Mouse (Mus musculus) cerebellum, adult 18-20 months (tissue): Measurements from ENCODE around the gene Pip5k1c.
A peak's percentile ranks its signal among the peaks of the same experiment; 100 is the strongest.

Source experiments
- DNase-seq, 2 experiments: peaks; one replicate each; pipeline ENCODE4 v3.0.0; 2021

Gene Pip5k1c

DNA sequence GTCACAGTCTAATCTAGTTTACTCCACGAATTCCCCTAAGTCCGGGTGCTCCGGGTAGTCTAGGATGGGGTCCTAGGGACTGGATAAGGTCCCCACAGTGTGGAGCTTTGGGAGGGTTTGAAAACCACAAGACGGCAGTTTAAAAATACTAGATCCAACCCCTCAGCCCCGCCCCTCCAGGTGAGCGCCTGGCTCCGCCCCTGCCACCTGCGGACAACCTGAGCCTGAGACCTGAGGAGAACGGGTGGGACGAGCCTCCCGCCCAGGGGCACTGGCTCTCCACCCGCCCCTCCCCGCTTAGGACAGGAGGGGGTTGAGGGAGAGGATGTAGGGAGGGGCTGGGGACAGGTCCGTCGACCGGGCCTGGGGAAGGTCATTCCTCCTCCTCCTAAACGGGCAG is 8.0 kb upstream of the Pip5k1c start:
- no peak for DNase-seq

DNA sequence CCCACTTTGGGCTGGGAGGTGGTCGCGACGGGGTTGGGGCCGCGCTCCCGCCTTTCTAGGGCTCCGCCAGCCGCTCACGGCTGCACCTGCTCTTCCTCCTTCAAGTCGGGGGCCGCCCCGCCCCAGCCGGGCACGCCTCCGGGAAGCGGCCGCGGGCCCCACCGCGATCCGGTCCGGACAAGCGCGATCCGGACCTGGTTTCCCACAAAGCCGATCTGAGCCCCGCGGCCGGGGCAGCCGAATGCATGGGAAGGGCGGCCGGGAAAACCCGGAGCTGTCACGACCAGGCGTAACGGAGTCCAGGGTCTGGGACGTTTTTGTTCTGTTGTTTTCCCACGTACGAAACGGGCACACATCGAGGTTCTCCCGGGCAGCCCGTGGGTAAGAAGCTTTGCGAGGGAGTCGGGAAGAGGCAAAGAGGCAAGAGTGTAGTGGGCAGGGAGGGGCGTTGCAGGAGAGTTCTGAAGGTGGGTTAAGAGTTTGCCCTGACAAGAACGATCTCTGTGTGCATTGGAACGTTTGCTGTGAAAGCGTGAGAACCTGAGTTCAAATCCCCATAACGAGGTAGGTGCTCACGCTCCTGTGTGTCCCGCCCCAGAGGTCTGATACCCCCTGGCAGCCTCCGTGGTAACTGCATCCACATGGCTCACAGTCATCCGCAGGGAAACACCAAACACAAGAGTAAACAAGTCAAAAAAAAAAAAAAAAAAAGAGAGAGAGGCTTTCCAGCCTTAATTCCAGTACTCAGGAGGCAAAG is 6.9 kb upstream of the Pip5k1c start:
- peak; percentile 88 to 92 for DNase-seq

DNA sequence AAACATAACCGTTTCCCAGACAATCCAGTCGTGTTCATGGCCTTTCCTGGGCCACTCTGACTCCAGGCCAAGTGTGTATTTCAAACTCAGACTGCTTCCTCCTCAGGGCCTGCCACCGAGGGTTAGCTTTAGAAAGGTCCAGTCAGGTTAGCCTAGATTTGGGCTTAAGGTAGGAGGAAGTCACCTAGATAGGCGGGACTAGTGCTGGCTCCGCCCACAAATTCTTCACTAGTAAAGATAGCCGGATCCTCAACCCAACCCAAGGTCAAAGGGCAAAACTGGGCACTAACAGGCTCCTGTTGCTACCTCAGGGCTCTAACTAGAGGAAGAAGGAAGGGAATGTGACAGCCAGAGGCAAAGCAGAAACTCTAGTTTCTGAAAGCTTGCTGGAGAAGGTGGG is 6.2 kb upstream of the Pip5k1c start:
- DNase-seq = no peak

DNA sequence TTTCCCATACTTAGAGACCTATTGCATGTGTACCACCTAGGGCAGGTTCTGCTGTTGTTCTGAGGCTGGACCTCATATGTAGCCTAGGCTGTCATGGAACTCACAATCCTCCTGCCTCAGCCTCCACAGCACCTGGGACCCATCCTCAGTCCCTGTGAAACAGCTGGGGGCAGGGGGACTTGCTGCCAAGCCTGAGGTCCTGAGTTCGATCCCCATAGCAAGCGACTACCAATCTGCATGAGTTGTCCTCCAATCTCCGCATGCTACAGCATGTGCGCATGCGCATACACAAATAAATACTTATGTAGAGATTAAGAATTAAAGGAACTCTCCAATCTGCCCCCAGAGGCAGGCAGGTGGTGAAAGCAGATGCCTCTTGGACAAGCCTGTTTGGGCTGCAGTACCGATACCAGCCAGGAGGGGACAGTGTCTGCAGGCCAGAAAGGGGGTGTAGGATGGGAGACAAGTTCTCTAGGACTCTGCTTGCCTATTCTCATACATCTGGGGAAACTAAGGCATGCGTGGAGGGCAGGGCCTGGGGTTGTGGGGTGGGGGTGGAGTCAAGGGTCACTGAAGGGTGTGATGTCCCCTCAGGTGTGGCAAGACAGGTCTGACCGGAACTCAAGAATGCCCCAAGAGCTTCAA is 5.1 kb upstream of the Pip5k1c start:
- DNase-seq = peak; percentile 60 to 62

DNA sequence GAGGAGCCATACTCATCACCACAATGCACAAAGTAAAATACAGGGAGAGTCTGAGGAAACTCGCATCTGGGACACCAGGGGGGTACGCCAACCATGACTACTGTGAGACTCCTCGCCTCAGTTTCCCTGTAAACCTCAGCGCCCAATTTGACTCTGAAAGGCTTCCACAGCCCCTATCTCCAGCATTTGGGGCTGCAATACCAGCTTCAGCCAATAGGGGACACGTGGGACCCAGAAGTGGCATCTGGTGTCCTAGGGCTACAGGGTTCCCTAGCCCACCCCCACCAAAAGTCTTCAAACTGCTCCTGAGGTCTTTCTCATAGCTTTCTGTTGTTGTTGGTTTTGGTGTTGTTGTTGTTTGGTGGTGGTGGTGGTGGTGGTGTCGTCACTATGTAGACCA is 4.2 kb upstream of the Pip5k1c start:
- peak; percentile 57 to 69 for DNase-seq

DNA sequence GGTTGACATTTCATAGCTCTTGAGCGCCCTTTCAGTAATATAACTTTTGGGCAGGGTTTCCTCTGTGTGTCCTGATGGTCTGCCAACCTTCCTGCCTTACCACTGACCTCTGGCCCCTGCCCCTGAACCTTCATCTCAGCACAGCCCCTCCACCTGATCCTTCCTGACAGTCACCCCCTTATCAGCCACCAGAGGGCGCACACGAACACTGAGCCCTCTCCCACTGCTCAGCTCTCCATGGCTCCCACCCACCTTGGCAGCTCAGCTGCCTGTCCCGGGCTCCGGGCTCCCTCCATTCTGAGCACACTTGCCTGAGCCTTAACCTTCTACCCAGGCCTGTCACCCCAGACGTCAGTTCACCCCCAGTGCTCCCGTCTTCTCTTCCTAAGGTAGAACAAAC is 3.5 kb upstream of the Pip5k1c start:
- peak; percentile 78 to 80 for DNase-seq

DNA sequence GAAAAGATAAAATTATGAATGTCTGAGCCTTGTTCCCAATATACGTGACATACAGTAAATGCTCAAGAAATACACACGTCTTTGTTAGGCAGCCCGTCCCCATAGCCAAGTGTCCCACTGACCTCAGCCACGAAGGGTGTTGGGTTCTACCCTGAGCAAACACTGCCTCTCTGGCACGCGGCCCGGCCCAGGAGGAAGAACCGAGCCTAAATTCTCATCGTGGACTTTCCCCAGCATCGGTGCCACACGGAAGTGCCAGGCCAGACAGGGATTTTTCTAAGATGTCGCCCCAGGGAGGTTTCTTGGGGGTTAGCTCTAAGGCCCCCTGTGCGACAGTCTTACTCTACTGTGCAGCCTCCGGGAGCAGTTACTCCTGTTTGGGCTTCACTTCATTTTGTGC is 3.0 kb upstream of the Pip5k1c start:
- DNase-seq = no peak

DNA sequence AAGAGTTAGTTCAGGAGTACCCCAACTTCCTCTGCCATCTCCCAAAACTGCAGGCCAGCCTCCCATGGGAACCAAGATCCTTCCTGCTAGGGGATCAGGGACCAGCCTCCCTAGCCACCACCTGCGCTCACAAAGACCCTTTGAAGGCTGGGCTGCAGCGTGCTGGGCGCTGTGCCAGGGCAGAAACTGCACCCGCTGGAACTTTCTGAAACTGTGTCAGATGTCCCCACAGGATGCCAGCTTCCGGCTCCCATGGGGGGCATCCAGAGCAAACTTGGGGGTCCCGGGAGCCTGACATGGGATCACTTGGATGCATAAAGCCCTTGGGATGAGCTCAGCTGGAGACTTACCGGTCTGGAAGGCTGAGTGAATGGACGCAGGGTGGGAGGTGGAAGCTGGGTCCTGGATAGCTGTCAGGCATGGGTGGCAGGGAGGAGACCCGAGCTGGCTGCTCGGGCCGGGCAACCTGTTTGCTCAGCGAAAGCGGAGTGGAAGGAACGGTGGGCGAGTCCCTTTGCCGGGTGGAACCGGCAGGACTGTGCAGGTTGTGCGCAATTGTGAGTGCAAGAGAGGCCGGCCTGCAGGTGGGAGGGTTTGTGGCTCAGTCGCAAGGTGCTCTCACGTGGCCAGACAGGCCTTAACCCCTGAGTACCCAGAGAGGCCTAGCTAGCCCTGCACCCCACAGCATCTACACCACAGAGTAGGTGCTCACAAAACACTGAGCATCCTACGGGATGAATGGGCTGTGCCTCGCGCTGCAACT is 1.9 kb upstream of the Pip5k1c start:
- no peak for DNase-seq

DNA sequence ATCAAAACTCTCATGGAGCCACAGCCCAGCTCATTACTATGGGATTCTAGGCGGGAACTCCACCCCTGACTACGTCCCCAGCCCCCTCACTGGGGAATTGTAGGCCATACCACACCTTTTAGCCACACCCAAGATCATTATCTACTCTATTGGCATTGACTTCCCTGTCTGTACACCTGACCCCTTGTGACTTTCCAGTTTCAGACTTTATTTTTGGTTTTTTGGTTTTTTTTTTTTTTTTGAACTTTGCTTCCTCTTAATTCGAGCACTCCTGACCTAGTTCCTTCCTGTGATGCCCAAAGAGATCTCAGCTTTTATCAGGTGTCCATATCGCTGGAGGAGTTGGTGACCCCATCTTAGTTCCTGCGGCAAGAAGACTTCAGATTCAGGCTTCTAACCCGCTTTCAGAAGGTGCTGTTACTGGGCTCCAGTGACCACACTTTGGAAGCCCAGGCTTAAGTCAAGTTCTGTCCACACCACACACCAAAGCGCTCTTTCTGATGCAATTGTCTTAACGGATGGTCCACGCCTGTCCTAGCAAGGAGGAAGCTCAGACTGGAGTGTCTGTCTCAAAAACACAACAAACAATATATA is 1.2 kb upstream of the Pip5k1c start, which contains the start of gene Tjp3:
Gene Tjp3, minus strand, starts transcription at position 71 of the 594 bp plus-strand sequence.
- no peak for DNase-seq

DNA sequence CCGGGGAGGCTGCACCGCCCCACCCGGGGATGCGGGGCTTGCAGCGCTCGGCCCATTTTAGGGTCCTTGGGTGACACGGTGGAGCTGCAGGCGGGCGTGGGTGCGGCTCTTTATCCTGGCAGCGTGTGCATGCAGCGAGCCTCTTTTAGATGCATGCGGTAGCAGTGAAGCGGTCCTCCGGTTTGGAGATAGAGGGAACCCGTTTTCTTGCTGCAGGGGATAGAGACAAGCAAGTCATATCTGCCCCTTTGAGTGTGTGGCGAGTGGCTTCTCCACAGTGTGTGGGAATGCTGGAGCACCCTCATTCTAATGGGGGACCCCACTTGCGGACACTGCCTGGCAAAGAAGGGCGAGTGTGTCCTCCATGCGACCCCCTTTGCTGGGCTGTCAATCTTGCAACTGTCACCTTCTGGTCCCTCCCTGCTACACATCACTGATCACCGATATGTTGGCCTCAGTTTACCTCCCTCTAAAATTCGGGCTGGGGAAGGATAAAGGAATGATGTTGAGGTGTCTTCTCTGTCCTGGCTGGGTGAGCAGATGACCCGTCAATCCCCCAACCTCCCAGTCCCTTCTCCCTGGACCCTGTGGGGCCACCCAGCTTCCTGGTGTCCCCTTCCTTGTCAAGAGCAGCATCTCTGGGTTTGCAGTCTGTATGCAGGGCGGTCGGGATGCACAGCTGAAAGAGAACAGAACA is 719 bp downstream of the Pip5k1c start:
- DNase-seq = no peak

DNA sequence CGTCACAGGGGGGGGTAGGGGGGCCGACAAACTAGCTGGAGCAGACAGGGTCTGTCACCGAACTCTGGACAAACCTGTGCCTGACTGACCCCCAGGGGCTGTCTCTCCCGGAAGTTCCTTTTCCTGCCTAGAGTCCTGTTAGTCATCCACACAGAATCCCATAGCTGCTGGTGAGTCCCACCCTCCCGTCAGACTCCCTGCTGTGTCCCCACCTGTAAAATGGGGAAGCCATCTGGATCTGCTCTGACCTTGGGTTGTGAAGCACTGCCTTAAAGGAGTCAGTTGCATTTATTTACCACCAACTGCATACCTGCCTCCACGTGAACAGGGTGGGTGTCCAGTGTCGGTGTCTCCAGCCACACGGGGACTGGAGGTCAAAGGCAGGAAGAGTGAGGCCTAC is 1.7 kb downstream of the Pip5k1c start:
- peak; percentile 86 to 88 for DNase-seq

DNA sequence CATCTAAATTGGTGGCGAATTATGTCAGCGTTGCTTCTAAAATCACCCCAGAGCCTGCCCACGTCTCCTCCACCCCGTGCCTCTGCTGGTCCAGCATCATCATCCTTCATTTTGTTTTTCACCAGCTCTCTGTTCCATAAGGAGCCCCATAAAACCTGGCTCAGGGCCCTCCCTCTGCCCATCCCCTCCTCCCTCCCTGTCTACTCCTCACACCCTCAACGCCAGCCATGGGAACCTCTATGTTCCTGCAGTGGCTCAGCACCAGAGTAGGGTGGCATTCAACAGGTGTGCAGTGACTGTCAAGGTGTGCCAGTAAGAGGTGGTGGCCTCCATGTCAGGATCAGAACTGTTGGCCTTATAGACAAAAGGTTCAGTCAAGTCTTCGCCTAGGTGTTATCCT is 2.4 kb downstream of the Pip5k1c start:
- DNase-seq = peak; percentile 52 to 54

DNA sequence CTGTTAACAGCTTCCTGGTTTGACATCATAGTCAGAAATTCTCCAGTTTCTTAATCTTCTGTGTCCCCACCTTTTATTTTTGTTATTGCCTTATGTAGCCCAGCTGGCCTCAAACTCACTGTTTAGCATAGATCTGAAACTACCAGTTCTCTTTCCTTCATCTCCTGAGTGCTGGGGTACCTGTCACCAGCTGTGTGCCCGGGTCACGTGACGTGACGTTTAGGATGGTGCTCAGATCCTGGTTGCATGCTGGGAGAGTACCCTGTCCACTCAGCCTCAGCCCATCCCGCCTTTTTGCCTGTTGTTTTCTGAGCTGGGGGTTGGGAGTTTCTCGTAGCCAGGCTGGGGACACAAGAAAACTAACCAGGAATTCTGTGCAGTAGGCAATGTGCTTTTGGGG is 4.5 kb downstream of the Pip5k1c start:
- DNase-seq = no peak

DNA sequence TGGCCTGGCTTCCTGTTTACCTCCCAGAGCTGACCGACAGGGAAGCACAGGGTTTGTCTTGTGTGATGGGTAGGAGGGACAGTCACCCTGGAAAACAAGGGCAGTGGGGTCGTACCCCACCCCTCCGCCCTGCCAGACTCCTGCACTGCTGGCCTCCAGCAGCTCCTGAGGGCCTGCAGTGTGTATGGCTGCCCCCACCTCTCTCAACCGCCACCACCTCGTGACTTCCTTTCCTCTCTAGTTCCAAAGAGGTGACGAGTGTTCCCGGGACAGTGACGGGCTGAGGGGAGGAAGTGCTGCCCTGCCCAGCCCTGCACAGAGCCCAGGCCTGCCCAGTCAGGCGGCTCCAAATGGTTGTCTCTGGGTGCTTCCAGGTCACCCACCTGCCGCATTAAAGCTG is 5.1 kb downstream of the Pip5k1c start:
- DNase-seq = peak; percentile 38

DNA sequence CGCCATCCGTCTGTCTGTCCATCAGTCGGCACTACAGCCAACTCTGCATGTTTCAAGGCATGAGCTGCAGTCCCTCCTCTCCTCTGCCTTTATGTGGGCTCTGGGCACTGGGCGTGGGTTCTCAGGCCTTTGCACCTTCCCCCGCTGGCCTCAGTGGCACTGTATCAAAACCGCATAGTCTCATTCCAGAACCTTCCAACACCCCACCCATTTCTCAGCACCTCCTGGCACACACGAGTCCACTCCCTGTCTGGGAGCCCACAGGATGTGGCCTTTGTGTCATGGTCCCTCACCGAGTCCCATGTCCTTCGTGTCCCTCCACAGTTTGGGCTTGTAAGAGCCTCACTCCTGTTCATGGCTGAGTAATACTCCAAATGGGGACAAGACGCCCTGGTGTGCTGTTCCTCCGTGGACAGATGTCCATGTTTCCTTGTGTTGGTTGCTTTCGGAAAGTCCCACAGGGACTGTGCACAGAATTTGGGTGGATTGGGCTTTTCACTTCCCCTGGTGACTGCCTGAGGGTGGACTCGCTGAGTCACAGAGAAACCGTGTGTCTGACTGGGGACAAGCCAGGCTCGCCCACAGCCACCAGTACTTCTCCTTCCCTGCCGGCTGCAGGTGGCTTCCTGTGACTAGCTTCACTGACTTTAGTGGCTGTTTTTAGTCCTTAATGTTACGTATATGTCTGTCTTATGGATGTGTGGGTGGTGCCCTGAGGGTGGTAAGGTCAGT is 5.8 kb downstream of the Pip5k1c start:
- DNase-seq = peak in 1 of 2 experiments; percentile 32

DNA sequence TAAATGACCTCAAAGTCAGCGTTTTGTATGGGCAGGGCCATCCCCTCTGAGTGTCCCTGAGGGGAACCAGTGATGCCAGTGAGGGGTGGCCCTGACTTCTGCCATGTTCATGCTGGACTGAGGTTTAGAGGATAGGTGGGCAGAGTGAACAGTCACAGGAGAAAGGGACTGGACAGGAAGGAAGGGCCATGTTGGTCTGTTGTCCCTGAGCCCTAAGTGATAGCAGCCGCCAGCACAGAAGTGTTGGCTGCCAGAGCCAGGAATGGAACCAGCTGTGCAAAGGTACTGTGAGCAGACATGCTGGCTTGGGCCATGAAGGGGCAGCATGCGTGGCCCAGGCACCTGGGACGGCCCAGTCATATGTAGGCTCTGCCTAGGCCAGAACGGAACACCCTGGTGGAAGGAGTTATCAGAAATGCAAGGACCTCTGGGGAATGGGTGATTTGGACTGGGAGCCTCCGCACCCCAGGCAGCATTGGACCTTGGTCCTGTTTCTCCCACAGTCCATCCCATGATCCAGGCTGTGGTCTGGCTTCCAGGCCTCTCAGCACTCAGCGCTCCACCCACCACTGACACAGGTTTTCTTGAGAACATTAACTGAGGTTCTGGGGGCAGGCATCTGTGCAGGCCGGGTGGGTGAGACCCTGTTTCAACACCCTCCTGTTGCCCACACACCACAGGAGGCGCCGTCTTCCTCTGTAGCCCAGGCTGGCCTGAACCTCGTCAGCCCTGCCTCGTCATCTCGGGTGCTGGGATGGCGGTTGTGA is 7.0 kb downstream of the Pip5k1c start:
- DNase-seq = peak in 1 of 2 experiments; percentile 41

DNA sequence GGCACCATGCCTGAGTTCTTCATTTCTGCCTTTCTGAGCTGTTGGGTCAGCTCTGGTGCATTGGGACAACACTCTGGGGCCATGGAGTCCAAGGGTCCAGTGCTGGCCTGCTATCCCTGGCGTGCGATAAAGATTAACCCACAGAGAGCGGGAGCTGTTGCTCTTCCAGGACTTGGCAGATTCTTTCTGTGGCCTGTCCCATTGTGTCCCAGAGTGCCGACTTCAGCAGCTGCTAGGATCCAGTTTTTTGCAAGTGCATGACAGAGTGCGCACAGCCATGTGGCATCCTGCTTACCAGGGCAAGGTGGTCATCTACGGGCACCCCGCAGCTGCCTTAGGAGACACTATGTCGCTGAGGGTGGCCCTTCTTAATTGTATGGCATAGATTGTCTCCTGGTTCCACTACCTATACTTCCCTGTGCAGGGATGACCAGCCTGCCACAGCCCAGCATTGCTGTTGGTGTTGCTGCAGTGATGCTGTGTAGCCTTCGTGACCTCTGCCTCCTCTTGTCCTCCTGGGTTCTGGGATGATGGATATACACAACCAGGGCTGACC is 7.7 kb downstream of the Pip5k1c start:
- peak in 1 of 2 experiments; percentile 36 for DNase-seq

DNA sequence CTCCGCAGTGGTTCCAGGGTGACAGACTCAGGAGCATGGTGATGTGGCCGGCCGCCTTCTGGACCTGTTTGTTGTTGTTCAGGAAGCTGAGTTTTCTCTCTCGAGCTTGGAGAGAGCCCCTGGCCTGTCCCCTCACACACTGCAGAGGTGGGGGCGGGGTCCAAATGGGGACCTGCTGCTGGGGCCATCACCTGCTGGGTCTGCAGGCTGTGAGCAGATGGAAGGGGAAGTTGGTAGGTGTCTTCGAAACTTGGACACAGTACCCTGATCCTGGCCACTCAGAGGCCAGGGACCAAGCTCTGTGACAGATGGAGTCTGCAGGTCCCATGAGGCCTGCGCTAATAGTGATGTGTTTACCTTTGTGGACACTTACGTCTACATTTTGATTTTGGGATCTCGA is 8.6 kb downstream of the Pip5k1c start:
- DNase-seq = peak; percentile 79 to 83

DNA sequence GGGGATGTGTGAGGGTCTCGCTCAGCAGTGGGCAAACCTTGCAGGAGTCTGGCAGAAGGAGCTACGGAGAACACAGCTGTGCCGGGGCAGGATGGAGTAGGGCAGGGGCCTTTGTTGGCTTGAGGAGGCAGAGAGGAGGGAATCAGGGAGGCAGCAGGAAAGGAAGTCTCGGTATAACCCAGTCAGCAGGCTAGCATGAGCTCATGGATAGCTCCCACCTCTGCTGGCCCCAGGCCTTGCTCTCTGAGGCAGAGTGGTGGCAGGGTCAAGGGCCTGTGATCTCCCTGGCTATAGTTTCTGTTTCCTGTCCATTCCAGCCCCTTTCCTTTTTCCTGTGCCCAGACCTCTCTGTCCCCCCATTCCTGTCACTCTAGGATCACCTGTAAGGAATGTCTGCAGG is 9.5 kb downstream of the Pip5k1c start:
- DNase-seq = peak; percentile 45 to 49

DNA sequence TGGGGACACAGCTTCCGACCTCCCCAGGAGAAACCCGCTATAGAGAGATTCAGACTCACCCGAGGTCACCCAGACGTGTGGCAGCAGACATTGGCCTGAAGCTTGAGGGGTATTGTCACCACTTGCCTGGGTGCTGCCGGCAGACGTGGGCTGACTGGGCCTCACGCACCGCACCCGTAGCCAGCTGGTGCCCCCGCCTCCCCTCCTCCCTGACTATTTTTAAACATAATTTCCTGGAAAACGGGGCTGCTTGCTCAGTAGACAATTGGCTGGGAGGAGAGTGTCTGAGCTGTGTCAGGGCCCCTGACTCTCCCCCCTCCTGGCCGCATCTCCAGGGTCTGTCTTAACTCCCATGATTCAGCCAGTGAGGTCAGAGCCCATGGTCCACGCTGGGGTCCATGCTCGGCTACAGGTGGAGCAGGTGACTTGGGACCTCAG is 10.0 kb downstream of the Pip5k1c start:
- peak; percentile 52 to 55 for DNase-seq

DNA sequence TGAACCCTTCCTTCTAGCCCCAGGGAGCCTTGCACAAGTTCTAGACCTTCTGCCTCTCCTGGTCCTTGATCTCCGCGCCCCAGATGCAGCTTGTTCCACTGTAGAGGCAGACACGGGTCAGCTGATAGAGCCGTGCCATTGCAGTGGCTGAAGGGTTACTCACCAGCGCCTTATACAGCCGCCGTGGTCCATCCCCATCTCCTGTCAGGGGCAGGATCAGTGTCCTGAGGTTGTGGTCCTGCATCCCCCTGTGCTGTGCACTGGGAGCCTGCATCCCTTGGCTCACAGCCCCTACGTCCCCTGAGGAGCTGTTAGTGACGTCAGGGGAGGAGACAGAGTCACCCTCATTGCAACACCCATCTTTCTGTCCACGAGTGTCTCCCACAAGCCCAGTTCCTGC is 10.5 kb downstream of the Pip5k1c start:
- DNase-seq = no peak
